Mouse (Mus musculus): ENCODE data around the gene Lrrc47. TPM values are rescaled to one million over a fixed set of nuclear protein-coding genes. Genes with fewer than 3 reads are reported as not detected.

Gene Lrrc47
- polyA plus RNA-seq, 1 experiment, result 41.8 TPM

DNA sequence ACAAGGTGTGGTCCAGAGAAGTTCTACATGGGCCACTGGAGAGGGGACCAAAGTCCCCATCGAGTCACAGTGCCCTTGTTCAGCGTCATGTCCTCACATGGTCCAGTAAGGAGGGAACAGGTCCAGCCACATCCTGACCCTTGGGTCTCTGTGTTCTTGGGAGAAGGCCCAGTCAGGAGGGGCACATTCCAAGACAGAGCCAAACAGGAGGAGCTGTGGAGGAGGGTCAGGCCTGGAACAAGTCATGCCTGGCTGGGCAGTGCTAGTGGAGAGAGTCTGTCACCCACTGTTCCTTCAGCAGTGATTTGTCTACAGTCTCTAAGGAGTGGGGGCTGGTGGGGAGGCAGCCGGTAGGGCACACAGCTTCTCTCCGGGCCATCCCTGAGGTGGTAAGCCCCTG is 10.9 kb downstream of the Lrrc47 start:
- Histone ChIP-seq H3K27ac (ENCODE audit: insufficient read depth, low read length) (0 out of 2 replicates have a peak overlapping the region, but pooled peaks have one; percentile 13), H3K4me3 (ENCODE audit: insufficient read depth, low read length) (no peak overlapping the region), H3K4me1 (ENCODE audit: control insufficient read depth, insufficient read depth, low read length) (no peaks in the 10 kb centered on the region; the same call in 1 of the 2 replicates)
- TF ChIP-seq POLR2A (IDR thresholded peaks at IDR 0.05; ENCODE audit: low read depth, low read length), result no peak
- no peak for TF ChIP-seq CTCF (IDR thresholded peaks at IDR 0.05; ENCODE audit: borderline replicate concordance, insufficient read depth, low read length)

DNA sequence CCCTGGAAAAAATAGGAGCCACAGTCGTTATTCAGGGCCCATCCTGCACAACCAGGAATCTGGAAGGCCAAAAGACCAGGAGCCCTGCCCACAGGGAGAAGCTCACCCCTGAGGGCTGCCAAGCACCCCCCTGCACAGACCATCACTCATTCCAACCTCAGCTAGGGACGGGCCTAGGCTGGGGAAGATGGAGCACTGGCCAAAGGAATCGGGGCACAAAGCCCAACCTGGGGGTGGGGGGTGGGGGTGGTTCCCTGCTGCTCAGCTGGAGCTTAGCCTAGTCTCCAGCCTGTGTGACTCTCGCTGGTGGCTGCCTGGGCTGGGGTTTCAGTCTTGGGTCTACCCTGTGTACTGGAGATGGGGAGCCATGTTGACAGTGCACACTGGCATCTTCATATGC is 11.3 kb downstream of the Lrrc47 start:
- no peak overlapping the region for H3K27ac ChIP-seq (ENCODE audit: insufficient read depth, low read length)
- no peak overlapping the region for H3K4me3 ChIP-seq (ENCODE audit: insufficient read depth, low read length)
- no peaks in the 10 kb centered on the region; the same call in 1 of the 2 replicates for H3K4me1 ChIP-seq (ENCODE audit: control insufficient read depth, insufficient read depth, low read length)
- no peak for TF ChIP-seq POLR2A (IDR thresholded peaks at IDR 0.05; ENCODE audit: low read depth, low read length)
- no peak for TF ChIP-seq CTCF (IDR thresholded peaks at IDR 0.05; ENCODE audit: borderline replicate concordance, insufficient read depth, low read length)

DNA sequence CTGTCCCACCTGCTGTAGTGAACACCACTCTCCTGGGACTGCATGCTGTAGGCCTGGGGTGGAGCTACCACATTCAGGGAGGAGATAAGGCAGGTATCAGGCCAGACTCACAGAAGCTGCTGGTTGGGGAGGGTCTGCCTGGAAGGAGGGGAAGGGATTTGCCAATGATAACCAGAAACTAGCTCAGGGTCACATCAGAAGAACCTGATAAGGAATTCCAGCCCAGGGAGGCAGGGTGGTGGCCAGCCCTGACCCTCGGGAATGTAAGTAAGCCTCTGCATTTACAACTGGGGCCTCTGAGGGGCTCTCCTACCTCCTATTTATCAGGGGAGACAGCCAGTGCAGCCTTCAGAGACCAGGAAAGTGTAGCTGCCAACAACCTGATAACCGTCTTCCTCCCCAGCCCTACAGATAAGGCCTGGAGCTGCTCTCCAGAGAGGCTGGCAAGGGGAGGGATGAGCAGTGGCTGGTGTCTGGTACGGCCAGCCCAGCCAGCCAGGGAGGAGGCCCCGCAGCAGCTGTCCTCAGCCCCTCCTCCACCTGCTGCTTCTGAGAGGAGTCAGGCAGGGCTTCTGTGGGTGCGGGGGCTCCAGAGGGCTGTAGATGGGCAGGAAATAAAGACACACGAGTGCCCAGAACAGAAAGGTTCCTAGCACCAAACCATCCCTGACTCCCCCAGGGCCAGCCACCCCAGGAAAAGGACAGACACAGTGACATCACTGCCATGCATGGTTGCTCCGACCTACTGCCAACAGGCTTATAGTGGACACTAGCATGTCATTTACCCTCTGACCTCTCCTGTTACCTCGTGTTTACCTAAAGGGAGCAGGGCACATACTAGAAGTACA is 12.4 kb downstream of the Lrrc47 start:
- no peak for TF ChIP-seq POLR2A (IDR thresholded peaks at IDR 0.05; ENCODE audit: low read depth, low read length)
- TF ChIP-seq CTCF (IDR thresholded peaks at IDR 0.05; ENCODE audit: borderline replicate concordance, insufficient read depth, low read length), result no peak
- H3K27ac ChIP-seq (ENCODE audit: insufficient read depth, low read length), result no peak overlapping the region
- no peak overlapping the region for H3K4me3 ChIP-seq (ENCODE audit: insufficient read depth, low read length)
- H3K4me1 ChIP-seq (ENCODE audit: control insufficient read depth, insufficient read depth, low read length), result no peaks in the 10 kb centered on the region; the same call in 1 of the 2 replicates

- H3K4me3 ChIP-seq (ENCODE audit: insufficient read depth, low read length), result peak overlapping the region; percentile 25; the same call in 1 of the 2 replicates
Observed at GRCm38 (mm10) chr4:154024729-154025521, 13.4 kb downstream of the Lrrc47 start.

GRCm38 (mm10) chr4:154025641-154026440 is 14.3 kb downstream of the Lrrc47 start, which contains the start of gene Smim1:
Gene Smim1, minus strand, starts transcription at chr4:154026230.
- TF ChIP-seq CTCF (IDR thresholded peaks at IDR 0.05; ENCODE audit: borderline replicate concordance, insufficient read depth, low read length) (0 out of 2 replicates have a peak, but pooled peaks have one; percentile 8), POLR2A (IDR thresholded peaks at IDR 0.05; ENCODE audit: low read depth, low read length) (peak; percentile 56)
- Histone ChIP-seq H3K4me1 (ENCODE audit: control insufficient read depth, insufficient read depth, low read length) (no peaks in the 10 kb centered on the region; the same call in 1 of the 2 replicates), H3K4me3 (ENCODE audit: insufficient read depth, low read length) (peak within 1 kb of the TSS; percentile 25), H3K27ac (ENCODE audit: insufficient read depth, low read length) (no peak within 1 kb of the TSS)

More at GRCm38 (mm10) chr4:154024729-154025521, 13.4 kb downstream of the Lrrc47 start:
- TF ChIP-seq POLR2A (IDR thresholded peaks at IDR 0.05; ENCODE audit: low read depth, low read length), result no peak
- no peak for TF ChIP-seq CTCF (IDR thresholded peaks at IDR 0.05; ENCODE audit: borderline replicate concordance, insufficient read depth, low read length)
- no peaks in the 10 kb centered on the region; the same call in 1 of the 2 replicates for H3K4me1 ChIP-seq (ENCODE audit: control insufficient read depth, insufficient read depth, low read length)
- H3K27ac ChIP-seq (ENCODE audit: insufficient read depth, low read length), result no peak overlapping the region

DNA sequence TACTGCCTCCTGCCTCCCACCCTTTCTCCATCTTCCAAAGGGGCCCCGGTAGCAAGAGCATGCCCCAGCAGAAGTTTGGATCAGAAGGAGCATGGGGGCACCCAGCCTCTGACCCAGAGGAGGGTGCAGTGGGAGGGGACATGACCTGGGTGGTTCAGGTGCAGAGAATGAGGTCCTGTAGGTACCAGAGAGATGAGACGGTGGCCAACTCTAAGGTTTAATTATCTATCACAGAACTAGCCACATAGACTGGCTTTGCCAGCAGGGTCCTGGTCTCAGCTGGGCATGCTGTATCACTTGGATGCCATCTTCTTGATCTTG is 14.9 kb downstream of the Lrrc47 start:
- H3K27ac ChIP-seq (ENCODE audit: insufficient read depth, low read length), result no peak overlapping the region
- no peak overlapping the region for H3K4me3 ChIP-seq (ENCODE audit: insufficient read depth, low read length)
- no peak for TF ChIP-seq POLR2A (IDR thresholded peaks at IDR 0.05; ENCODE audit: low read depth, low read length)
- no peak for TF ChIP-seq CTCF (IDR thresholded peaks at IDR 0.05; ENCODE audit: borderline replicate concordance, insufficient read depth, low read length)
- H3K4me1 ChIP-seq (ENCODE audit: control insufficient read depth, insufficient read depth, low read length), result no peaks in the 10 kb centered on the region; the same call in 1 of the 2 replicates

DNA sequence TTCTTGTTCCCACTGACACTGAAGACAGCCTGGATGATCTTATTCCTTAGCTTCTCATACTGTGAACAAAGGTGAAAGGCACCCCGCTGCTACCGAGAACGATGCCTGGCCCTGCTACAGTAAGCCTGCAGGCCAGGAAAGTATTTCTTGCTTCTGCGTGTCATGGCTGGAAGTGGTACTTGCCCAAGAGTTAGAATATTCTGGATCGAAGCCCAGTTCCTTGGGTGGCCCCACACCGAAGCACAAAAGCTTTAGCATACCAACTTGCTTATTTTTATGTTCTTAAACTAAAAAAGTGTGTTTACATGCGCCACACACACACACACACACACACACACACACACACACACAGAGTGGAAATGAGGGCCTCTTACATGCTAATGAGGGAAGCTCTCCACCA is 16.5 kb downstream of the Lrrc47 start:
- Histone ChIP-seq H3K4me1 (ENCODE audit: control insufficient read depth, insufficient read depth, low read length) (no peaks in the 10 kb centered on the region), H3K27ac (ENCODE audit: insufficient read depth, low read length) (no peak overlapping the region)
- TF ChIP-seq CTCF (IDR thresholded peaks at IDR 0.05; ENCODE audit: borderline replicate concordance, insufficient read depth, low read length), result no peak
- TF ChIP-seq POLR2A (IDR thresholded peaks at IDR 0.05; ENCODE audit: low read depth, low read length), result no peak

DNA sequence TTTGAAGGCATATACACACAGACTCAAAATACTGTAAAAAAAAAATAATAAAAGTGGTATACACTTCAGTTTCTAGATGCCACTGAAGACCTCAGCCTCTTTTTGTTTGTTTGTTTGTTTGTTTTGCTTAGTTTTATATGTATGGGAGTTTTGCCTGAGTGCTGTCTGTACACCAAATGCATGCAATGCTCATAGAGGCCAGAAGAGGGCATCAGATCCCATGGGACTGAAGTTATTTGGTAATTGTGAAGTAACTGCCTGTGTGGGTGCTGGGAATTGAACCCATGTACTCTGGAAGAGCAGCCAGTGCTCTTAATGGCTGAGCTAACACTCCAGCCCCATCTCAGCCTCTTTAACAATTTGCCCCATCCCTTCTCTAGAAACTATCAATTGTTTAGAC is 17.1 kb downstream of the Lrrc47 start:
- TF ChIP-seq CTCF (IDR thresholded peaks at IDR 0.05; ENCODE audit: borderline replicate concordance, insufficient read depth, low read length), result no peak
- no peak for TF ChIP-seq POLR2A (IDR thresholded peaks at IDR 0.05; ENCODE audit: low read depth, low read length)
- Histone ChIP-seq H3K4me3 (ENCODE audit: insufficient read depth, low read length) (no peak overlapping the region), H3K27ac (ENCODE audit: insufficient read depth, low read length) (no peak overlapping the region), H3K4me1 (ENCODE audit: control insufficient read depth, insufficient read depth, low read length) (no peaks in the 10 kb centered on the region)

More for the DNA sequence above, 16.5 kb downstream of the Lrrc47 start:
- no peak overlapping the region for H3K4me3 ChIP-seq (ENCODE audit: insufficient read depth, low read length)

- Histone ChIP-seq H3K4me3 (ENCODE audit: insufficient read depth, low read length) (no peak overlapping the region), H3K27ac (ENCODE audit: insufficient read depth, low read length) (no peak overlapping the region), H3K4me1 (ENCODE audit: control insufficient read depth, insufficient read depth, low read length) (no peaks in the 10 kb centered on the region)
- TF ChIP-seq POLR2A (IDR thresholded peaks at IDR 0.05; ENCODE audit: low read depth, low read length), result no peak
- no peak for TF ChIP-seq CTCF (IDR thresholded peaks at IDR 0.05; ENCODE audit: borderline replicate concordance, insufficient read depth, low read length)
Observed at GRCm38 (mm10) chr4:154037123-154037522, 25.6 kb downstream of the Lrrc47 start.

Measured in embryonic fibroblast, embryonic 13.5 days (primary cell).